Mouse (Mus musculus): Measurements from ENCODE around the gene Nr2c2ap. TPM values are rescaled to one million over a fixed set of nuclear protein-coding genes. Genes with fewer than 3 reads are reported as not detected.

Nr2c2ap gene
- polyA plus RNA-seq (2012; rRNA removed): 11.3 and 12.4 TPM in 2 replicates

DNA sequence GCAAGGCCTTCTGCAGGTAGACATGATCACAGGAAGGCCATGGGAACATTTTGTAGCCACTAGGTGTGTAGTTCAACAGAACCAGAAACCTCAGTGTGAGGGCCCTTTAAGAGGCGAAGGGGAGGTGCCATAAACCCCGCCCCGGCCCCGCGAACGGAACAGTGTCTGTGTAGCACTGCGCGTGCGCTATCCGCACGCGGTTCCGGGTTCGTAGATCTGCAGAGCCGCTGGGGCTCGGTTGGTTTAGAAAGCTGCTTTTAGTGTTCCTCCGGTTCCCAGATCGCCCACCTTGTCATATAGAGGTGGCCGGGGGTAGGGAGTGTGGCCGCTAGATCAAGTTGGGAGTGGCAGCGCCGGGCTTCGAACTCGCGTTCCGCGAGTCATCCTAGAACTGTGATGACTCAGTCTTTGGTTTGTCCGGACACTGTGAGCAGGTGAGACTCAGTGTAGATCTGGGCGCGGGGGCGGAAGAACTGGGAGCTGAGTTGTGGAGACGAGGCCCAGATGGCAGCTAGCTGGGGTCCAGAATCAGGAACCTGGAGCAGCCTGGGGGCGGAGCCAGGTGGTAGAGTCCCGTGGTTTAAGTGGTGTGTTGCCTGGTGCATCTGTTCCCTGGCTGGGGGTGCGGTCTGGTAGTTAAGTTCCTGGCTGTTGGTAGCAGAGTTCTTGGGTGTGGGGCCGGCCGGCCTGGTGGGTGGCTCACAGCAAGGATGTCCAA, at the start of gene Nr2c2ap:
TSS of gene Nr2c2ap (plus strand) at position 168 of the 718 bp plus-strand sequence.

DNA sequence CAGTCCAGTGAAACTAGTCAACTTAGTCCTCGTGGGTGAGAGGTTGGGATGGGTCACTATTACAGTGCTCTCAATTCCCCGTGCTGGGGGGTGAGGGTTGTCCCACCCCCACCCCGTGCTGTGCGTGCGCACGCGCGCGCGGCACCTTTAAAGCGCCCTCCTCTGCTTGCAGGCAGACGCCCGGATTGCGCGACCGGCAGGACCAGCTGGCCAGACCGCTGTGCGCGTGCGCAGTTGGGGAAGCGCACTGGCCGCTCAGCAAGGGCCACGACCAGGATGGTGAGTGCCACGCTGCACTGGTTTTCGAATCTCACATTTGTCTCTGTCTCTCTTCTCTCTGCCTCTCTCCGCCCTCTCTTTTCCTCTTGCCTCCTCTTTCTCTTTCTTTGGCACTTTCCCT, 47.8 kb upstream of the Nr2c2ap start, which contains the start of gene Hapln4:
TSS of gene Hapln4 (plus strand) at position 173 of the 400 bp plus-strand sequence.

DNA sequence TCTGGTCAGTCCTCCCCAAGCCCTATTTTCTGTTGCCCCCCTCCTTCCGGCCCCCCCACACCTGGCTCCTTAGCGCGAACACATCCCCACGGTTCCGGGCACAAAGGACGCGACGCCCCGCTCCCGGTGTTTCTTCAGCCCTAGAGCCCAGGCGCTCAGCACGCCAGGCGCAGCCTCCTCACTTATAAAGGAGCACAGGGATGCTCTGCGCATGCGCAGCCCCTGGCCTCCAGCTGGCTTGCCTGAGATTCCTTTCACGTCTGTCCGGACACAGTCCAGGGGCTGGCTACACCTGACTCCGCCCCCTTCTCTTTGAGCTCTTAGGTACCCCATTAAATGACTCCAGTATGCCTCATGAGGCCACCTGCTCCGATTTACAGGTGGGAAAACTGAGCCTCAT, 10.5 kb upstream of the Nr2c2ap start, which contains the start of gene Ncan:
TSS of gene Ncan (minus strand) at position 207 of the 400 bp plus-strand sequence.

DNA sequence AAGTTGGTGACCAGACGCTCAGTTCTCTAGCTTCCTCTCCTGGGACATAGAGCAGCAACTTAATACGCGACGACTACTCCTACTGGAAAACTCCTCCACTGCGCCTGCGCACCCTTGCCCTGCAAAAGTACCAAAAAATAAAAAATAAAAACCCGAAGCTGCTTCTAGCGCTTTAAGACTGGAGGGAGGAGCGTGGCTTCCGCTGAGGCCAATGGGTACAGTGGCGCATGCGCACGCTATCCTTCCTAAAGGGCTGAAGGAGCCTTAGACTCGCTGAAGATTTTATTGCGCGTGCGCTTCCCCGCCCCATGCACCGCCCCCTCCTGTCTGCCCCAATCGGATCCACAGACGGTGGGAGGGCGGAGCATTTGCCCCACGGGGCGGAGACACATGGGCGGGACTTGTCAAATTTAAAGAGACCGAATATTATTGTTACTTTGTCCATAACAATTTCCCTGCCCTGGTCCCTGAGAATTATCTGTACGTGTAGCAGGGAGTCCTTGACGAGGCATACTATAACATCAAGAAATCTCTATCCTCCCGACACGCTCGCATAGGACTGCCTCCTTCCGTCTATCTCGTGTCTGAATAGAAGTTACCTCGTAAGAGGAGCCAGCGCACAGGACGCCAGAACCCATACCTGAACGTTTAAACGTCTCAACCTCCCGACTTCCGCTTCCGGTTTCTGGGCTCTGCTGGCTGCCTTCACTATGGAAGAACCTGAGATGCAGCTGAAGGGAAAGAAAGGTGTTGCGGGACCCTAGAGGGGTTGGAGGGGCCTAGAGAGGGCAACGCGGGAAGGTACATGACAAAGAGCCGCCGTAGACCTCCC, 8.1 kb downstream of the Nr2c2ap start, which contains the start of the genes Rfxank, Borcs8 and Mef2b:
TSS of gene Rfxank (minus strand) at position 129 of the 832 bp plus-strand sequence.
TSS of gene Borcs8 (plus strand) at position 474 of the 832 bp plus-strand sequence.
TSS of gene Mef2b (plus strand) at position 686 of the 832 bp plus-strand sequence.

DNA sequence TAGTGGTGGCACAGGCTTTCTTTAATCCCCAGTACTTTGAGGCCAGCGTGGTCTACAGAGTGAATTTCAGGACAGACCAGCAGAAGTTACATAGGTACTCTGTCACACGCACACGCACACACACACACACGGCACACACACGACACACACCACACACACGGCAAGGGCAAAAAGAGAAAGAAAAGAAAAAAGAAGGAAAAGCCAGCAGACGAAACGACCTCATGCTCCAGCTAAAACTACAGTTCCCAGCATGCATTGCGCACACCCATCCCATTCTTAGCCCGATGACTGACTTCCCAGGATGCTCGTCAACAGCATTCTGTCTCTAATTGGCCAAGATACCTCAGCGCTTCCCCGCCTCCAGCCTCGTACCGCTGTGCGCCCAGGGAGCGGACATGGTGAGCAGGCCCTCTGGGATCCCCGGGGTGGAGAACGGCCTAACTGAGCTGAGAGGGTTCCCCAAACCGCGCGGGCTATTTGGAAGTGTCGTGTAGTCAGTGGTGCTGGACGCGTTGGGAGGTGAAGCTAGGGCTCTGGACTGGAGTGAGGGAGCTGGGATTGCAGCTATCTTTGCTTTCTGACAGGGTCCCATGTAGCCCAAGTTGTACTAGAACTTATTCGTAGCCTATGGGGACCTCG, 41.0 kb downstream of the Nr2c2ap start, which contains the start of gene Tmem161a:
TSS of gene Tmem161a (plus strand) at position 314 of the 639 bp plus-strand sequence.

Other genes with a start within 250 kb of the Nr2c2ap start
- 0.02 and 0.03 TPM in 2 replicates for gene Cilp2, start 243.6 kb upstream of the Nr2c2ap start, polyA plus RNA-seq (2012; rRNA removed)
- gene Tssk6, start 229.1 kb upstream of the Nr2c2ap start, polyA plus RNA-seq (2012; rRNA removed): 0.25 and 0.47 TPM in 2 replicates
- 46.0 and 50.1 TPM in 2 replicates for gene Ndufa13, start 228.8 kb upstream of the Nr2c2ap start, polyA plus RNA-seq (2012; rRNA removed)
- gene Yjefn3, start 228.6 kb upstream of the Nr2c2ap start, polyA plus RNA-seq (2012; rRNA removed): 0.27 and 0.41 TPM in 2 replicates
- gene Gatad2a, start 134.9 kb upstream of the Nr2c2ap start, polyA plus RNA-seq (2012; rRNA removed): 17.5 and 20.3 TPM in 2 replicates
- 17.2 and 19.6 TPM in 2 replicates for gene Mau2, start 88.6 kb upstream of the Nr2c2ap start, polyA plus RNA-seq (2012; rRNA removed)
- 6.5 and 7.2 TPM in 2 replicates for gene Sugp1, start 88.5 kb upstream of the Nr2c2ap start, polyA plus RNA-seq (2012; rRNA removed)
- gene Tm6sf2, start 58.4 kb upstream of the Nr2c2ap start, polyA plus RNA-seq (2012; rRNA removed): 1.1 and 1.2 TPM in 2 replicates
- 0.05 TPM in 2 replicates for gene Hapln4, start 47.9 kb upstream of the Nr2c2ap start, polyA plus RNA-seq (2012; rRNA removed)
- 0.02 TPM in 1 of 2 replicates, not detected in the other for gene Ncan, start 10.5 kb upstream of the Nr2c2ap start, polyA plus RNA-seq (2012; rRNA removed)
- gene Rfxank, start 7.8 kb downstream of the Nr2c2ap start, polyA plus RNA-seq (2012; rRNA removed): 4.6 and 5.4 TPM in 2 replicates
- 23.9 and 27.1 TPM in 2 replicates for gene Borcs8, start 8.2 kb downstream of the Nr2c2ap start, polyA plus RNA-seq (2012; rRNA removed)
- 0.01 and 0.07 TPM in 2 replicates for gene Mef2b, start 8.4 kb downstream of the Nr2c2ap start, polyA plus RNA-seq (2012; rRNA removed)
- gene Tmem161a, start 41.0 kb downstream of the Nr2c2ap start, polyA plus RNA-seq (2012; rRNA removed): 29.4 and 31.9 TPM in 2 replicates
- 12.0 and 13.6 TPM in 2 replicates for gene Slc25a42, start 81.0 kb downstream of the Nr2c2ap start, polyA plus RNA-seq (2012; rRNA removed)
- 16.4 and 16.8 TPM in 2 replicates for gene Sugp2, start 102.9 kb downstream of the Nr2c2ap start, polyA plus RNA-seq (2012; rRNA removed)
- gene Armc6, start 103.1 kb downstream of the Nr2c2ap start, polyA plus RNA-seq (2012; rRNA removed): 11.0 and 13.4 TPM in 2 replicates
- gene Homer3, start 151.5 kb downstream of the Nr2c2ap start, polyA plus RNA-seq (2012; rRNA removed): 5.7 and 6.2 TPM in 2 replicates
- gene Ddx49, start 171.2 kb downstream of the Nr2c2ap start, polyA plus RNA-seq (2012; rRNA removed): 20.7 and 21.4 TPM in 2 replicates
- gene Cope, start 171.2 kb downstream of the Nr2c2ap start, polyA plus RNA-seq (2012; rRNA removed): 126 and 139 TPM in 2 replicates
- 0.09 and 0.14 TPM in 2 replicates for gene Cers1, start 184.4 kb downstream of the Nr2c2ap start, polyA plus RNA-seq (2012; rRNA removed)
- 0.02 and 0.09 TPM in 2 replicates for gene Gdf1, start 198.5 kb downstream of the Nr2c2ap start, polyA plus RNA-seq (2012; rRNA removed)
- 10.6 and 15.5 TPM in 2 replicates for gene Upf1, start 221.9 kb downstream of the Nr2c2ap start, polyA plus RNA-seq (2012; rRNA removed)
- gene Comp, start 242.2 kb downstream of the Nr2c2ap start, polyA plus RNA-seq (2012; rRNA removed): 0.36 and 0.40 TPM in 2 replicates

Data from liver, embryonic 14 days (tissue).